Mouse (Mus musculus): ENCODE results near the gene Sox5.

The Sox5 gene

DNA sequence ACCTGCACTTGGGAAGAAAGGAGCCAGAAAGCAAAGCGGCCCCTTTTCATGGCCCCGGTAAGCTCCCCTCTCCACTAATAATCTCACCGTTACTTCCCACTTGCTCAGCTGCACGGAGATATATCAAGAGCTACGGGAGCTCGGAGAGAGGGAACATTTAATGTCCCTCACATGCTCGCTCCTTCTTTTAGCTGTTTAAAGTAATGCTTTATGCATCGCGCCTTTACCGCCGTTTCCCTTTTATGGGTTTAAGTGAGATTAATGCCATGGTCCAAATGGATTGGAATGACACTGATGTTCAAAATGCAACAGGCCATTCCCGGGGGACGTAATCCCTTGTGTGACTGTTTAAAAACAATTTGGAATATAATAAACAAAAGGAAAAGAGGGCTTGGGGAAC, 783.6 kb downstream of the Sox5 start:
- no peak for DNase-seq

DNA sequence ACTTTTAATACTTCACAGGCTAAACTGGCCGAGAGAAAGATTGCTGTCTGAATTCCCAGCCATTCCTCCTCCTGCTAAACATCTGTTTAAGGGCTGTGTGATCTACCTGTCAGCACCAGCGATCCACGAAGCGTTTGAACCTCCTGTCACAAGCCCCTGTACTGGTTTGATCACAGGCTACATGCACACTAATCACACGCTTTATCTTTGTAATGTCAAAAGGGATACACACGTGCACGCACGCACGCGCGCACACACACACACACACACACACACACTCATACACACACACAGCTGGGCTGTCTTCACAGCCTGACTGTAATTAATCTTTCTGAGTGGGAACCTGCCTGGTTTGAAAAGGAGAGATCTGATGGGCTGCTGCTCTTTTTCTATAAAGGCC, 784.2 kb downstream of the Sox5 start:
- no peak for DNase-seq

DNA sequence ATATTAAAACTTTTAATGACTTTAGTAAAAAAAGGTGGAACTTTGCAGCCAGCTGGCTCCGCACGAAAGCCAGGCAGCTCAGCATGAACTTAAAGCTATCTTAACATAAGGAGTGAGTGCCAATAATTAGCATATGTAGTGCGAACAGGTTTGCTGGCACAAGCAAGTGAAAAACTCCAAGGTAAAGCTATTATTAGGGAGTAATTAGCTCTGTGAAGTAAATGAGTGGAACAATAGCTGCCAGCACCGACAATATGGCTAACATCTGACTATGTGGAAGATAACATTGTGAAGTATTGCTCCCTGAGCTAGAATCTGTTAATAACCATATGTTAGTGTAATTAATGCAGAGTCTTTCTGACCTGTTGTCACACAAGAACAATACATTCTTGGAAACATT, 786.7 kb downstream of the Sox5 start:
- no peak for DNase-seq

DNA sequence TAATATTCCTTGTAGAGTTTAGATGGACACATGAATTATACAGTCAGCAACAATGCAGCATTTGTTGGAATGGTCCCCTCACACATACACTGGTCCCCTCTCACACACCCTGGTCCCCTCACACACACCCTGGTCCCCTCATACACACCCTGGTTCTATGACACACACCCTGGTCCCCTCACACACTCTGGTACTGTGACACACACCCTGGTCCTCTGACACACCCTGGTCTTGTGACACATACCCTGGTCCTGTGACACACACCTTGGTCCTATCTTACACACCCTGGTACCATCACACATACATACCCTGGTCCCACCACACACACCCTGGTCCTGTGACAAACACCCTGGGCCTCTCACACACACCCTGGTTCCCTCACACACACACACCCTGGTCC, 794.2 kb downstream of the Sox5 start:
- no peak for DNase-seq

DNA sequence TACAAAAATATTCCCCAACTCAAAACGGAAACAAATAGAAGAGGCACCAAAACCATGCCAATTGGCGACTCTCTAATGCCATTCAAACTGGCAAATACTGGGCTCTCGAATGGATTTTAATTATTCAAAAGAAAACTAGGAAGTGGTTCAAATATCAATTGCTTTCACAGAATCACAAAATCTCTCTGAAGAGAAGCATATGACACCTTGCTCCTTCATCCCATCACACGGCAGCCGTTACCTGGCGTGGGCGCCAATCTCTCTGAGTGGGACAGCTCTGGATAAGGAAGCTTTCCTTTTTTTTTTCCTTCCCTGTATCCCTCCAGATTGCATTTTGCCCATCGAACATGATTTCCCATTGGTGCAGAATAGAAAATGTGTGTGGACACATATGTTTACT, 801.6 kb downstream of the Sox5 start:
- no peak for DNase-seq

GRCm38 (mm10) chr6:143967724-143968400, 813.9 kb downstream of the Sox5 start:
- DNase-seq = no peak

- no peak for DNase-seq
These were observed 821.3 kb downstream of the Sox5 start for GRCm38 (mm10) chr6:143960487-143960886.

DNA sequence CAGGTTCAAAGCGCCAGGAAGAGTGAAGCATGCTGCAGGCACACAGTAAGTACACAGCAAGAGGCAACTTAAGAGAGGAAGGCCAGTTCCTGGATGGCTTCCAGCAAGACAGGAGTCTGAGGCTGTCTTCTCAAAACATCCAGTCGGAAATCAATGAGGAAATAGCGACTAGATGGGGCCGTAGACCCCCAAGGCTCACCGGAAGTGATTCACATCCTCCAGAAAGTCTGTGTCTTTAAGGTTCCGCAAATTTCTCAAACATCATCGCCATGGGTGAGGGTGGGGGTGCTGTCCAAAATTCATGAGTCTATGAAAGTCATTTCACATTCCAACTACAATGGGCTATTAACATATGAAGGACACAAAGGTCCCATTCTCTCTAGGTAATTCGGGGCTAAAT, 821.7 kb downstream of the Sox5 start:
- DNase-seq = no peak

GRCm38 (mm10) chr6:143958372-143958771, 823.4 kb downstream of the Sox5 start:
- DNase-seq = no peak

DNA sequence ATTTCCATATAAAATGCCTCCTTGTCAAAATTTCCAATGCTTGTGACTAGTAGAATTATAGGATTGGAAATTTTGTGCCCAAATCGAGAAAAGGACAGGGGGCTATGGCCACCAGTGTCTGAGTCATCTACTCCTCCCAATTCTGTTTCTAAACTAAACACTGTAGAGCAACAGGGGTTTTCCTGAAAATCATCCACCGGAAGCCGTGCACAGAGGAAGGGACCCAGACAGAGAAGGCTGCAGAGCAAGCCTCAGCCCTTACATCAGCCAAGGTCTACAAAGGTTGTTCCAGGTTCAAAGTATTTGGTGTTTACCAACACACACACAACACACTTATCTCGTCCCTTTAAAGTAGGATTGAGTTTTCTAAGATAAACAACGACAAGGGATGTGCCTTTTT, 824.7 kb downstream of the Sox5 start:
- no peak for DNase-seq

- DNase-seq = no peak
These were observed 833.0 kb downstream of the Sox5 start for GRCm38 (mm10) chr6:143948553-143949308.

GRCm38 (mm10) chr6:143948071-143948470, 833.7 kb downstream of the Sox5 start:
- DNase-seq = no peak

- DNase-seq = no peak
These were observed 838.7 kb downstream of the Sox5 start for GRCm38 (mm10) chr6:143943126-143943525.

DNA sequence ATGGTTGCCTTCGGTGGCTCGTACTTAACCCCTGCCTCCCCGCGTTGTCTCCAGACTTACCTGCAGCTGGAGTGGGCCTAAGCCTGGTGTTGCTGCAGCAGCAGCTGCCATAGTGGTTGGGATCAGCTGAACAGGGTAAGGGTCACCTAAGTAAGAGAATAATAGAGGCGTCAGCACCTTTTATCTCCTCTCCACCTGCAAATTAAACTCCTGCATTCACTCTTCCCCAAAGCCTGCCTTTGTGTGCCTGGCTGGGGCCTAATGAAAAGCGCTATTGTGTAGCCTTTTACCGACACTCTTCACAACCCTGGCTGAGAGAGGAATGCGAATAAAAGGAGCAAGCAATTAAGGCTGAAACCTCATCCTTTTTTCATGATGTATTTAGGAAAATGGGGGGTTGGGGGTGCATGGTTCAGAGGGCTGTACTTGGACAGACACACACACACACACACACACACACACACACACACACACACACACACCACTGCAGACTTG, 840.4 kb downstream of the Sox5 start:
- DNase-seq = no peak

GRCm38 (mm10) chr6:143923146-143923545, 858.6 kb downstream of the Sox5 start:
- no peak for DNase-seq

DNA sequence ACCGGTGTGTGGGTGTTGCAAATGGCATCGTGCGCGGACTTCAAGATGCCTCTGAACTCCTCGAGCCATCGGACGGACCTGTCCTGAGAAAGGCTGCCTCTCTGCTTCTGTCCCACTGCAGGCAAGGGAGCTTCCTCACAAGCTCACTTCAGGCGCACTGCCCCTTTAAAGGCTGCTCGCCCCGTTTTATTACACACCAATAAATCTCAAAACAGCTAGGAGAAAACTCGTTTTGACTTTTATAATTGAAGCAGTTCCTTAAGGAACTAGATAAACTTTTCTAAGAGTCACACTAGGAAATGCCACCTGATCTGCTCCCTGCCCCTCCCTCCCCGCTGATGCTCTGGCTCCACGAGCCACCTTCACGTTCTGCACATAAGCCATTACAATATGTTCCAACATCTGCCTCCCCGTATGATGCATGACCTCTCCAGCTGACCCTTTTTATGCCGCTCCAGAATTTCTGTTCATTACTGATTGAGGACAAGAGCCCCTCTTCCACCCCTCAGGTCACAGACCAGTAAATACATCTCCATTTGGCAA, 863.3 kb downstream of the Sox5 start:
- DNase-seq = no peak

DNA sequence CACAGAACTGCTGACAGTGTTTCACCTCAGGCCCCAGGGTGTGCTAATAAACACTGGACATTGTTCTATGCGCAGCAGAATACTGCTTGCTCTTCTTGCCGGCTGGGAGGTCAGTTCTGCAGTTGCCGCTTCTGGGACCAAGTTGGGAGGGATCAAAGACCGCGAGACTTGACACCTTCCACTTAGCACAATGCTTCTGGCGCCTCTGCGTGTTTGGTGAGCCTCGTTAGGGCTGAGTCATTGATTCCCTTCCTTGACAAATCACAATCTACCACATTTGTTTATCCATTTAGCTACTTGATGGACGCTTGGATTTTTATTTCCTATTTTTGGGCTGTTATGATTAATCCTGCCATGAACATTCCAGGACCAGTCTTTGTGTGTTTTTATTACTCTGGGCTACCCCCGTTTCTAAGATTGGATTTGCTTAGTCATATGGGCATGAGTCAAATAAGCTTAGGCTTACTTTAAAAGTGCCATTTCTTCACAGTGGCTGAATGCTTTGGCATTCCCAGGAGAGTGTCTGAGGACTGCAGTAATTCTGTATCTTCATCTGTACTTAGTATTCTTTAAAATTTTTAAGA, 865.5 kb downstream of the Sox5 start:
- DNase-seq = no peak

GRCm38 (mm10) chr6:143915686-143916085, 866.1 kb downstream of the Sox5 start:
- DNase-seq = no peak

DNA sequence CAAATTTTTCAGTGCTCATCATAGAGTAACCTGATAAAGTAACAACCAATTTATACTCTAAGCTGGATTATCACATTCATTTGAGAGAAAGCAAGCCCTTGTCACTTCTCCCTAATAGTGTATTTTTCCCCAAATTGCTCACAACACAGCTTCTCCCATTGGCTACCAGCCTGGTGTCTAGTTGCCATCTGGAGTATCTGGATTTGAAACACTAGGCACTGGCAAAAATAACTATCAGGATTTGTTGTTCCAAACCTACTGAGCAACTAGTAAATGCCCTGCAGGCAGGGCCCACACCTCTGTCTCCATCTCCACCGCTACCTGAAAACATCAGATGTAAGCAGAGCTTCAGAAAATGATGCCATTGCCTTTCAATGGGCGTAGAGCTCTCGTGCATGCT, 869.5 kb downstream of the Sox5 start:
- DNase-seq = no peak

DNA sequence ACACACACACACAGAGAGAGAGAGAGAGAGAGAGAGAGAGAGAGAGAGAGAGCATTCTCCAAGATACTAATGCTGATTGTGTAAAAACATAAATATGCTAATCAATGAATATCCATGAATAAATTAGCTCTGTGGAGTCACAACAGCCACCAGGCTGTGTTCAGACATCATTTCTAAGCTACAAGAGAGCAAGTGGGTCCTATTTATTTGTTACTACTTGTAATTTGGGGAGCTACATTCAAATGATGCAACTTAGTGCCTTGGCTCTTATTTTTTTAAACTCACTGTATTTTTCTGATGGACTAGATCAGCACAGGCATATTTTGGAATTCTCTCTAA, 877.1 kb downstream of the Sox5 start:
- DNase-seq = no peak

DNA sequence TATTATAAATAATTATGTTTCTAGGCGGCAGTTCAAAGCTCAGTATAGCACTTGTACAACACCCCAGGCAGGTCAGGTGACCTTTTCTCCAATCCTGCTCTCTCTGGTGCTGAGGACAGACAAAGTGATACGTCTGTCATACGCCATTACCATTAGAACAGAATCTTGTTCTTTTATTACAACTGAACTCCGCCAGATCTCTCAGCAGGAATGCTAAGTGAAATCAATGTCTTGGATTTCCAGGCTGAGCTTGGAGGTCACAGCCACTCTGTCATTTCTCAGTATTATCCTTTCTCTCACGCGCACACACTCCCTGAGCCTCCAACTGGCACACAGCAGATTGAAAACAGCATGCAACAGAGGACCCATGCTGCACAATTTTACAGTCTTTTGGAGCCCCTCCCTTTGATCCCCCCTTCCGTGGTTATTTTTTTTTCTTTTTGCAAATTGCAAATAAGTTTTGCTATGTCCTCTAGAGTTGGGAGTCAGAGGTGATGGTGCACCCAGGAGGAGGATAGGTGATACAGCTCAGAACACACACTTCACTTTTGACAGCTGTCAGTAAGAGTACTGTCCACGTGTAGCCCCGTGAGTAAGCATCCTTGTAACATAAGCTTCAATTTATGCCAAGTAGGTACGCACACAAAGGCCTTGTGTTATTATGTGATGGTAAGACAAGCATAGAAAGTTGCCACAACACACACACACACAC, 877.6 kb downstream of the Sox5 start:
- no peak for DNase-seq

- no peak for DNase-seq
These were observed 880.9 kb downstream of the Sox5 start for GRCm38 (mm10) chr6:143900871-143901270.

DNA sequence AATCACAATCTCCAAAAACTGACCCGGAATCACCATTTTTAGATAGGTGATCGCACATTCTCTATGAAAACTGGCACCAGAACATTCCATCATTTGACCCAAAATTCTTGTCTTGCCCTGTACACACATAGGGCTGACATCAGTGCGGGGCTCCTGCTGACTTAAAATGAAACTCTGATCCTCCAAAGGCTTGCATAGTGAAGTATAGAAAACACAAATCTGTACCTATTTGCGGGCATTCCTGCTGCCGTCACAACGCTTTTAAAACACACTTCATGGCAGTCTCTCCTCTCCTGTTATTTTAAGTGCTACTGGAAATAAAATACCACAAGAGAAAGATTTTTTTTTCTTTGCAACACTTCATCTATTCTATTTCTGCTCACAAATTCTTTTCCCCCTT, 886.7 kb downstream of the Sox5 start:
- no peak for DNase-seq

All from kidney, adult 18-20 months (tissue).